Mouse (Mus musculus): ENCODE results near the gene Lhfp. TPM values are rescaled to one million over a fixed set of nuclear protein-coding genes. Genes with fewer than 3 reads are reported as not detected.
"Not testable (repeated sequence)": the region's sequence is repeated elsewhere in the genome, so short reads cannot be mapped to it uniquely, and the experiment has no call there.

Gene Lhfp
- polyA plus RNA-seq, 1 experiment from 2014 or later, result 43.5 TPM

DNA sequence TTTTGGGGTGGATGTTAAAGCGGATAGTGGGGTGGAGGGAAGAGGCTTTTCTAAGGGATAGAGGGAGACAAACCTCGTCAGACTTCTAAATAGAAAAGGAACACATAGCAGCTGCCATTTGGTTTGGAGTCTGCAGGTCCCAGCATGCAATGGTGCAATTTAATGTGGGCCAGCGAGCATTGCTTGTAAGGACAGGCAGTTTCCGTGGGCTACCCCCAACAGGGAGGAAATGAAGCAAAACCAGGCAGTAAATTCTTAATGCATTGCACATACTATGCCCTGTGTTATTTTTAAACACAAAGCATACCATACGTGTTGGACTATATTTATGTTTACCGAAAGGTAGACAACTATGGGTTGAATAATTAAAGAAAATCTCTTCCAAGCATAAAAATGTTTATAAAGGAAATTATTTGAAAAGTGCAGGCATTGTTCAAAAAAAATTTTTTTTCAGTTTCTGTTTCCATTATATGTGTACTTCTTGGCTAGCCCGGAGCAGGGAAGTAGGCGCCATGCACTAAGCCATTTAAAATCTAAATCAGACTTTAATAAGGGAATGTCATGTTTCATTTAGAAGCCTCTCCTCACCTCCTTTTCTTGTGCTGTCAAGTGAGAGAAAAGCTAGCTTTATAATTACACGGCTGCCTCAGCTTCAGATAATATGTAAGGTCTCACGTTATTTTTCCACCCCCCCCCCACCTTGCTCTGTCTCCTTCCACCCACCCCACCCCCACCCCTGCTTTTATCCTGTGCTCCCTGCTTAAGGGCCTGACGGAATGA lies 67.5 kb downstream of the Lhfp start:
- H3K27ac ChIP-seq (replicated peaks), result no peak overlapping the region; the same call in 1 of the 2 replicates

DNA sequence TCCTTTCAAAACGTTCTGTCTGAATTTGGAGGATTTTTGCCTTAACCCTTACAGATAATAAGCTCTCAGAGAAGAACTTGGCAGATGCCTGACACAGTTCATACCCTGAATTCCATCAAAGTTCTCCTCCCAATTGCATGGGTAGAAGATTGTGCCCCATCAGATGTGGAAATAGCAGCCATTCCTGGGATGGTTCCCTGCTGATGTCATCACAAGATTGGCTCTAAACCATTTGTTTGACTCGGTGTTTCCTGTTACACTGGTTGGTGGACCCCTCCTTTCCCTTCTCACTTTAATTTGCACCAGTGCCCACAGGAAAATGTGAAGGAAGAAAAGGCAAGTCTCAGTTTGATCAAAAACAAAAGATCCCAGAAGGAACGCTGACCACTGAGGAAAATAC lies 68.6 kb downstream of the Lhfp start:
- peaks cover 2% of the 10 kb centered on the region; the same call in 1 of the 2 replicates for H3K27me3 ChIP-seq (ENCODE audit: low read depth, poor library complexity, severe bottlenecking)
- peaks cover 7% of the 10 kb centered on the region for H3K9me3 ChIP-seq (replicated peaks)
- WGBS, result 56% methylated on average over 3 of the region's 3 CpGs
- DNase-seq (ENCODE audit: low spot score), result no peak
- no peak overlapping the region for H3K4me3 ChIP-seq
- H3K36me3 ChIP-seq, result peaks cover 13% of the 10 kb centered on the region
- peaks cover 37% of the 10 kb centered on the region for H3K4me1 ChIP-seq
- no peak overlapping the region; the same call in 1 of the 2 replicates for H3K27ac ChIP-seq (replicated peaks)

More for the DNA sequence above, 67.5 kb downstream of the Lhfp start:
- no peak for DNase-seq (ENCODE audit: low spot score)
- H3K4me1 ChIP-seq, result peaks cover 46% of the 10 kb centered on the region
- H3K9me3 ChIP-seq (replicated peaks), result peaks cover 7% of the 10 kb centered on the region
- 61% methylated on average over 11 of the region's 11 CpGs for WGBS
- H3K36me3 ChIP-seq, result peaks cover 13% of the 10 kb centered on the region
- H3K4me3 ChIP-seq, result no peak overlapping the region
- peaks cover 6% of the 10 kb centered on the region; the same call in 1 of the 2 replicates for H3K27me3 ChIP-seq (ENCODE audit: low read depth, poor library complexity, severe bottlenecking)

DNA sequence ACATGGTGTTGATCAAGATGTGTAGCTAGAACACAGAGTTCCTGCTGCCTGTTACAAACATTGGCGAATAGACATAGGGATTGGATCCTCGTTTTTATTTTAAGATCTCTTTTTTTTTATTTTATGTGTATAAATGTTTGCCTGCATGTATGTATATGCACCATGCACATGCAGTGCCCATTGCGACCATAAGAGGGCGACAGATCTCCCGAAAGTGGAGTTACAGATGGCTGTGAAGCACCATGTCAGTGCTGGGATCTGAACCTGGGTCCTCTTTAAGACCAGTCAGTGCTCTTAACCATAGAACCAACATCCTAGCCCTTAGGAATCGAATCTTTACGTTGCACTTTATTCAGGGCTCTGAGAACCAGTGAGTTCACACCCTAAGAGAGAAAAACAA lies 70.7 kb downstream of the Lhfp start:
- no peaks in the 10 kb centered on the region for H3K27me3 ChIP-seq (ENCODE audit: low read depth, poor library complexity, severe bottlenecking)
- no peak for DNase-seq (ENCODE audit: low spot score)

DNA sequence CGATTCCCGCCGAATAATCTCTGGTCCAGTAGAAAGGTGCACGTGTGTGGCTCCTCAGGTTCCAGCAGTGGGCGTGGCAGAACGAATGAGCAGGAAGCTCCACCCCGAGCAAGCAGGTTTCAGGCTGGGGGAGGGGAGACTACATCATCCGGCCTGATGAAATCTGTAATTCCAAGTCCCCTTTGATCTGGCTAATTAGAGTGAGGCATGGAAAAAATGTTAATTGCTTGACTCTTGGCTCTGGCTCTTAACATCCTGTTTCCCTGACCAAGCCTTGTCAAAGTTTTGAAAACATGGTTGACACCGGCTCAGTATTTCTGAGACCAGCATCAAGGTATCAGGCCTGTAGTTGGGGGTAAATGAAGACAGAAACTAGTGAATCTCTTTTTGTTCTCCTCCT lies 77.4 kb downstream of the Lhfp start:
- H3K36me3 ChIP-seq; H3K4me1 ChIP-seq; H3K27me3 ChIP-seq (ENCODE audit: low read depth, poor library complexity, severe bottlenecking); H3K27ac ChIP-seq (replicated peaks); DNase-seq (ENCODE audit: low spot score); H3K4me3 ChIP-seq; H3K9me3 ChIP-seq (replicated peaks): not testable (repeated sequence)
- 84% methylated on average over 5 of the region's 9 CpGs for WGBS

More for the DNA sequence above, 70.7 kb downstream of the Lhfp start:
- peaks cover 13% of the 10 kb centered on the region for H3K36me3 ChIP-seq
- no peak overlapping the region for H3K4me3 ChIP-seq
- peaks cover 7% of the 10 kb centered on the region for H3K9me3 ChIP-seq (replicated peaks)
- H3K4me1 ChIP-seq, result peaks cover 28% of the 10 kb centered on the region
- 95% methylated on average over 7 of the region's 7 CpGs for WGBS
- H3K27ac ChIP-seq (replicated peaks), result no peak overlapping the region

DNA sequence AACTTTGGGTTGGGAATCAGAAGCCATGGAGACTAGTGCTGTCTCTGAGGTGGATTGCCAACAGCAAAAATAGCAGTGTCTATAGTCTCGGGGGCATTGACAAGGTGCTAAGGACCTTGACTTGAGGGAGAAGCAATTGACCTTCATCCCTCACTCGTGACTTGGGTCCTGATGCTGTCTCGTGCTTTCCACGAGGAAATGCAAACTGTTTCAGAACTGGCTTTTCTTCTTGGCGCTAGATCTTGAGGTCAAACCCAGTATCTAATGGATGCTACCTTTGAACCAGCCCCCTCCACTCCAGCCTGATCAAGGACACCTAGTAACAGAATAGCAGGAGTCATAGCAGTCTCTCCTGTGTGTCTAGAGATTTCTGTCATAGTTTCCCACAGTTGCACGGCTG lies 78.7 kb downstream of the Lhfp start:
- no peaks in the 10 kb centered on the region; the same call in 1 of the 2 replicates for H3K9me3 ChIP-seq (replicated peaks)
- no peaks in the 10 kb centered on the region for H3K4me1 ChIP-seq
- H3K27ac ChIP-seq (replicated peaks), result no peak overlapping the region
- no peaks in the 10 kb centered on the region for H3K27me3 ChIP-seq (ENCODE audit: low read depth, poor library complexity, severe bottlenecking)
- H3K36me3 ChIP-seq, result no peaks in the 10 kb centered on the region
- no peak for DNase-seq (ENCODE audit: low spot score)
- 93% methylated on average over 6 of the region's 6 CpGs for WGBS
- H3K4me3 ChIP-seq, result no peak overlapping the region

DNA sequence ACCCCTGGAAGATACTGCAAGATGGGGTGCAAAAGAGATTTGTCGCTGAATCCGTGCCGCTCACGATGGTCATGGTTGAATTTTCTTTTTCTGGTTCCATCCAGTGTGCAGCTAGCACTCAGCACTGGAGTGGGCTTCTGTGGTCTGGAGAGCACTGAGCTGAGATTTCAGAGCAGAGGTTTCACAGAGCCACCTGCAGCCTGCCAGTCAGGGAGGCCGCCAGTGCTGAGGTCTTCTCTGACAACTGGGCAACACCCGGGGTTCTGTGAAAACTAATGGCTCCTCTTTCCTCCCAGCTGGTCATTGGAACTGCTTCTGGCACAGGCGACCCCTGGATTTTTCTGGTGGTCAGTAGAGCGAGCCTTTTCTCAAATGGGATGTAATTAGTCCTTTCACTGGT lies 84.2 kb downstream of the Lhfp start:
- H3K36me3 ChIP-seq, result no peaks in the 10 kb centered on the region
- H3K27ac ChIP-seq (replicated peaks), result no peak overlapping the region; the same call in 1 of the 2 replicates
- 75% methylated on average over 8 of the region's 8 CpGs for WGBS
- no peak overlapping the region for H3K4me3 ChIP-seq
- H3K4me1 ChIP-seq, result peaks cover 3% of the 10 kb centered on the region; the same call in 1 of the 2 replicates
- DNase-seq (ENCODE audit: low spot score), result no peak
- no peaks in the 10 kb centered on the region for H3K27me3 ChIP-seq (ENCODE audit: low read depth, poor library complexity, severe bottlenecking)
- no peaks in the 10 kb centered on the region; the same call in 1 of the 2 replicates for H3K9me3 ChIP-seq (replicated peaks)

DNA sequence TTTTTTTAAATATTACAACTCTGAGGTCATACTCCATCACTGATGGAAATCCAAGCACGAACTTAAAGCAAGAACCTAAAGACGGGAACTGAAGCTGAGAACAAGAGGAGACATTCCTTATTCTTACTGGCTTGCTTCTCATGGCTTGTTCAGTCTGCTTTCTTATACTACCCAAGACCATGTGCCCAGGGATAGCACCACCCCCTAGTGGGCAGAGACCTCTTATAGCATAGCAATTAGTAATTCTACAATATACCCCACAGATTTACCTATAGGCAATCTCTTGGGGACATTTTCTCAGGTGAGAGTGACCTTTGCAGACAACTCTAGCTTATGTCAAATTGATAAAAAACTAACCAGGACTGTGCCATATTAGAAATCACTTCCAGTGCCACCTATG lies 97.5 kb downstream of the Lhfp start:
- DNase-seq (ENCODE audit: low spot score), result no peak
- Histone ChIP-seq H3K4me3 (no peak overlapping the region), H3K36me3 (no peaks in the 10 kb centered on the region), H3K27me3 (ENCODE audit: low read depth, poor library complexity, severe bottlenecking) (no peaks in the 10 kb centered on the region), H3K4me1 (peaks cover 7% of the 10 kb centered on the region), H3K27ac (replicated peaks) (no peak overlapping the region), H3K9me3 (replicated peaks) (0 out of 2 replicates have a peak, but pooled peaks cover 5% of the 10 kb centered on the region)
- 90% methylated on average over 2 of the region's 2 CpGs for WGBS

DNA sequence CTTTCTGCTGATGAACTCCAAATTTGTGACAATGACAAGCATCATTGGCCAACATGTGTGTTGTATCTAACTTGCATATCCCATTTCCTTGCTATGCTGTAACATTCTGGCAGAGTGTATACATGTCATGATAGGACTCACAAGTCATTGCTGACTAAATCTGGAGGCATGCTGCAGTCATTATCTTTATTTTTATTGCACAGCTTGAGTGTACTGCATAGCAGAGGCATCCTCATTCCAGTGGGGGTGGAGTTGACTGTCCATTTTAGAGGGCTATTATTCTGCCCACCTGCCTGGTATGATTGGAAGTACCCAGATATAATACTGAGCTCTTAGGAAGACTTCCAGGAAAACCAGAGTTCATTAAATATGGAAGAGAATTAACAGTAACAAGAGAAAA lies 97.9 kb downstream of the Lhfp start:
- Histone ChIP-seq H3K27me3 (ENCODE audit: low read depth, poor library complexity, severe bottlenecking) (no peaks in the 10 kb centered on the region), H3K4me3 (no peak overlapping the region), H3K4me1 (peaks cover 7% of the 10 kb centered on the region), H3K27ac (replicated peaks) (no peak overlapping the region), H3K9me3 (replicated peaks) (0 out of 2 replicates have a peak, but pooled peaks cover 5% of the 10 kb centered on the region), H3K36me3 (no peaks in the 10 kb centered on the region)
- DNase-seq (ENCODE audit: low spot score), result no peak

DNA sequence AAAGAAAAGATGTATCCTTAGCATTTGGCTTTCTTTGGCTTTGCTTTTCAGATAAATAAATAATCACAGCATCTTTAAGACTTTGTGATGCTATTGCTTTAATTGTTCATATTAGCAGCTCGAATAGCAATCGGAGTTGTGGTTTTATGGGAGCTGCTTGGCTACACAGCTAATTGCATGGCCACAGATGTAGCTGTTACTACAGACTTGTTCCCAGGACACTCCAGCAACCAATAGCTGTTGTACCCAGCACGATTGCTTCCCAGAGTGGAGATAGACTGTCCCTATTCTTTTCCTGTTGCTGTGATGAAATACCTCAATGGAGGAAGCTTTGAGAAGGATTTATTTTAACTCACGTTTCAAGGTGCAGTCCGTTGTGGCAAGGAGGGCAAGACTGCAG lies 98.3 kb downstream of the Lhfp start:
- H3K27me3 ChIP-seq (ENCODE audit: low read depth, poor library complexity, severe bottlenecking), result no peaks in the 10 kb centered on the region
- H3K36me3 ChIP-seq, result no peaks in the 10 kb centered on the region
- H3K4me3 ChIP-seq, result no peak overlapping the region
- 92% methylated on average over 5 of the region's 5 CpGs for WGBS
- DNase-seq (ENCODE audit: low spot score), result no peak
- peaks cover 7% of the 10 kb centered on the region for H3K4me1 ChIP-seq
- H3K9me3 ChIP-seq (replicated peaks), result 0 out of 2 replicates have a peak, but pooled peaks cover 5% of the 10 kb centered on the region
- H3K27ac ChIP-seq (replicated peaks), result no peak overlapping the region

DNA sequence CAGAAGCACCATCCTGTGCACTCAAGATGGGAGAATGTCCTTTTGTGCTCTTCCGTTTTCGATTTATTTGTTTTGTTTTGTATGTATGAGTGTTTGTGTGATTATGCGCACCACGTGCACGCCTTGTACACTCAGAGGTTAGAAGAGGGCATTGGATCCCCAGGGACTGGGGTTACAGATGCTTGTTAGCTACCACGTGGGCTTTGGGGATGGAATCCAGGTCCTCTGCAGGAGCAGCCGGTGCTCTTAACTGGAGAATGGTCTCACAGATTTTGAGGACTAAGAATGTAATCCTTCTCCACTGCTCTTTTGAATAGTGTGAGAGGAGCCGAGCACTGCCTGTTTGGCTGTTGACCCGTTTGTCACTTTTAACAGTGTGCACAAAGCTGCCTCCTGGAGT lies 101.2 kb downstream of the Lhfp start:
- Histone ChIP-seq H3K36me3 (no peaks in the 10 kb centered on the region), H3K27ac (replicated peaks) (no peak overlapping the region), H3K9me3 (replicated peaks) (no peaks in the 10 kb centered on the region), H3K4me3 (no peak overlapping the region), H3K27me3 (ENCODE audit: low read depth, poor library complexity, severe bottlenecking) (no peaks in the 10 kb centered on the region), H3K4me1 (peaks cover 16% of the 10 kb centered on the region)
- WGBS, result 80% methylated on average over 9 of the region's 9 CpGs
- DNase-seq (ENCODE audit: low spot score), result no peak

DNA sequence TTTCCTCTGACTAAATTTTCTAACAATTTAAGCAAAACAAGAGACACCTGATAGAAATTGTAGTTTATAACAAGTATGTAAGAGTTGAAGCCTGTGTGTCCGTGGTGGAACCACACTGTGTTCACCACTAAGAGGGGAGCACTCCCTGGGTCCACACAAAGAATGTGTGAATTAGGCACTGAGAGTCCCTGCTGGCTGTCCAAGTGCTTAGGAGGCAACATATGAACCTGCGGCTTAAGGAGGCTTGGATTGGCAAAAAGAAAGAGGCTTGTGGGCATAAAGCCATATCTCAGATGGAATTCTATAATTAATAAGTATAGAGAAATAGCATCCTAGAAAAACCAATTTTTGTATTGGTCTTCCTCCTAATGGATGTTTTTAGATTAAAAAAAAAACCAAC lies 104.2 kb downstream of the Lhfp start:
- Histone ChIP-seq H3K4me1 (peaks cover 16% of the 10 kb centered on the region), H3K9me3 (replicated peaks) (no peaks in the 10 kb centered on the region), H3K36me3 (no peaks in the 10 kb centered on the region), H3K4me3 (no peak overlapping the region), H3K27ac (replicated peaks) (no peak overlapping the region), H3K27me3 (ENCODE audit: low read depth, poor library complexity, severe bottlenecking) (no peaks in the 10 kb centered on the region)
- no peak for DNase-seq (ENCODE audit: low spot score)
- WGBS, result 68% methylated on average over 2 of the region's 2 CpGs

DNA sequence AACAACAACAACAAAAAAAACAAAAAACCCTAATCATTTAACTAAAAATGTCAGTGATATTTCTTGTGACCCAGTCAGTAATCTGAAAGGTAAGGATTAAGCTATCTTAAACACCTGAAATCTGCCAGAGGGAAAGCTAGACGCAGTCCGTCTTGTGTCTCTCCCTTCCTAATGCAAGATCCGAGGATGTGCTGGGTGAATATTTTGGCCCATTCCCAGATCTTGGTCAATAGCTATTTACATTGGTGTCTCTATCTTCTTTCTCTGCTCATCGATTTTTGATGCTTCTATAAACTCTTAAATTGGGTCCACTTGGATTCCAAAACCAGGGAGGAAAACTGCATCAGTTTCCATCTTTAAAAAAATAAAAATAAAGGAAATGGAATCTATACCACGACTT lies 104.6 kb downstream of the Lhfp start:
- peaks cover 16% of the 10 kb centered on the region for H3K4me1 ChIP-seq
- no peak for DNase-seq (ENCODE audit: low spot score)
- H3K36me3 ChIP-seq, result no peaks in the 10 kb centered on the region
- no peak overlapping the region for H3K4me3 ChIP-seq
- H3K9me3 ChIP-seq (replicated peaks), result no peaks in the 10 kb centered on the region
- no peaks in the 10 kb centered on the region for H3K27me3 ChIP-seq (ENCODE audit: low read depth, poor library complexity, severe bottlenecking)
- no peak overlapping the region for H3K27ac ChIP-seq (replicated peaks)
- 90% methylated on average over 5 of the region's 5 CpGs for WGBS

DNA sequence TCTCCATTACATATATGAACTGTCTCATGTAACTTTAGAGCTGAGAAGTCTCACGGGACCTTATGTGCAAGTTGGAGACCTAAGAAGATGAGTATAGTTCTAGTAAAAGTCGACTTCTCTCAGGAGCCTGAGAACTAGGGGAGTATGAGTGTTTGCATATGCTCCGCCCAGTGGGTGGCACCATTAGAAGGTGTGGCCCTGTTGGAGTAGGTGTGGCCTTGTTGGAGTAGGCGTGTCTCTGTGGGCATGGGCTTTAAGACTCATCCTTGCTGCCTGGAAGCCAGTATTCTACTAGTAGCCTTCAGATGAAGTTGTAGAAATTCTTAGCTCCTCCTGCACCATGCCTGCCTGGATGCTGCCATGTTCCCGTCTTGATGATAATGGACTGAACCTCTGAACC lies 105.7 kb downstream of the Lhfp start:
- H3K9me3 ChIP-seq (replicated peaks), result no peaks in the 10 kb centered on the region; the same call in 1 of the 2 replicates
- no peaks in the 10 kb centered on the region for H3K27me3 ChIP-seq (ENCODE audit: low read depth, poor library complexity, severe bottlenecking)
- H3K4me3 ChIP-seq, result no peak overlapping the region
- DNase-seq (ENCODE audit: low spot score), result no peak
- H3K27ac ChIP-seq (replicated peaks), result no peak overlapping the region
- 86% methylated on average over 5 of the region's 5 CpGs for WGBS
- H3K4me1 ChIP-seq, result peaks cover 16% of the 10 kb centered on the region
- no peaks in the 10 kb centered on the region for H3K36me3 ChIP-seq
